Mouse (Mus musculus) heart, adult 8-10 months (tissue): ENCODE results near the gene Cep128. TPM values are rescaled to one million over a fixed set of nuclear protein-coding genes. Genes with fewer than 3 reads are reported as not detected.
"Not testable (repeated sequence)": the region's sequence is repeated elsewhere in the genome, so short reads cannot be mapped to it uniquely, and the experiment has no call there.

ENCODE experiments used
- DNase-seq: peaks from one replicate; pipeline ENCODE4 v3.0.0; 2022; ENCODE audit warnings: low spot score
- total RNA-seq, 4 experiments: library from RNA; stranded (reverse); gene quantifications; 2 replicates each; pipeline ENCODE4 v1.2.4; 2022

Cep128 gene
- total RNA-seq, 4 experiments from 2014 or later = 11.5 to 16.4 (median 12.4) TPM

DNA sequence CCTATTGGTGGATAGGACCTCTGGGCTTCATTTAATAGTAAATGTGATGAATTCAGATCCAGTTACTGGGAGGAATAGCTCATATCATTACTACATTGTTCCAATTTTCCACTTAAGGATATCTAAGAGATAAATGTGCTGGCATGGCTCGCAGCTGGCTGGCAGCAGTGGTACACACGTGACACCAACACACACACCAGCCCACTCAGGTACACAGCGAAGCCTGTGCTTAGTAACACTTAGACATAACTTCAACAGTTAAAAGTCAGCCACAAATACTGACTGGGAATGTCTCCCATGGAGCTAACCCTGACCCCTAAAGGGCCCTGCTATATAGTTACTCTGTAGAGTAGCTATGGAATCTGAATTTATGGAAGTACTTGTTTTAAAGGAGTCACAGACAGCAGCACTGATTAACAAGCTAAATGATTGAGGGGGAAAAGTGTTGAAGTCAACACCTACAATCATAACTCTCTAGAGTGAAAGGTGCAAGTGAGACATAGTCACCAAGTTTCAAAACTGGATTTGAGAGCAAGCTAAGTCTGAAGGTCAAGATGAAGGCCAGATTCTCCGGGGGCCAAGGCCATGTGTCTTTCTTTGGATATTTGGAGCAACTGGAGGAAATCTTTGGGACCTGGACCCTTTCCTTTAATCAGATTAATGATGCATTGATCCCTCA is 320.7 kb downstream of the Cep128 start:
- peak; percentile 27 for DNase-seq

- DNase-seq = no peak
Measured at GRCm38 (mm10) chr12:91062681-91063080, 321.5 kb downstream of the Cep128 start.

GRCm38 (mm10) chr12:91059704-91060318 is 324.4 kb downstream of the Cep128 start:
- no peak for DNase-seq

DNA sequence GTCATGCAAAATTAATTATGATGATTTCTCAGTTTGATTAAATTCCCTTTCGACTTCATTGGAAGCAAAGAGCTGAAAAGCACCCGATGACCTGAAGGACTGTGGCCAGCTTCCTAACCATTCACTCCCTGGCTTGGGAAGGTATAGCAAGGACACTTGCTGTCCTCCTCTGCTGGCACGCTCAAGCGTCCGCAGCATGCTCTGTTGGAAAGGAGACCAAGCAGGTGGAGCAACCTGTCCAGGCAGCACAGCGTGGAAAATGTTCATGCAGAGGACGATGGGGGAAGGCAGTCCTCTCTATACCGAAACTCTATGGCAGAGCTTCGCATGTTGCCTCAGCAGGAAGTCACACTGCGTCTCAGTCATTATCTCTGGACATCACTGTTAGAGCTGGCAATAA is 327.3 kb downstream of the Cep128 start:
- no peak for DNase-seq

DNA sequence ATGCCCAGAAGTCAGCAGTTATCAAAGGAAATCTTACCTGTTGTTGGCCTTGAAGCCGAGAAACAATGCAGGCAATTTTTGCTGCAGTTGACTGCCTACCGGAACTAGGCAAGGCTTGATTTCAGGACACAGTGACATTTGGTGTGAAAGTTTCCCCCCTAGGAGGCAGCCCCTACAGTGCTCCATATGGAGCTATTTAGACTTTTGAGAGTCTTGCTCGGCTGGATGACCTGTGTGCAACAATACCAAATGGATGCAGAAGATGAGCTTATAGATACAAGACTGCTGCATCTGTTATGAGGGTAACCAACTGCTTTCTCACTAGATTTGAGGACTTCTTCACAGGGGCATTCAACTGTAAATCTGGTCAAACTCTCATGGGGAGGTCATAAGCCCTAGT is 331.9 kb downstream of the Cep128 start:
- no peak for DNase-seq

DNA sequence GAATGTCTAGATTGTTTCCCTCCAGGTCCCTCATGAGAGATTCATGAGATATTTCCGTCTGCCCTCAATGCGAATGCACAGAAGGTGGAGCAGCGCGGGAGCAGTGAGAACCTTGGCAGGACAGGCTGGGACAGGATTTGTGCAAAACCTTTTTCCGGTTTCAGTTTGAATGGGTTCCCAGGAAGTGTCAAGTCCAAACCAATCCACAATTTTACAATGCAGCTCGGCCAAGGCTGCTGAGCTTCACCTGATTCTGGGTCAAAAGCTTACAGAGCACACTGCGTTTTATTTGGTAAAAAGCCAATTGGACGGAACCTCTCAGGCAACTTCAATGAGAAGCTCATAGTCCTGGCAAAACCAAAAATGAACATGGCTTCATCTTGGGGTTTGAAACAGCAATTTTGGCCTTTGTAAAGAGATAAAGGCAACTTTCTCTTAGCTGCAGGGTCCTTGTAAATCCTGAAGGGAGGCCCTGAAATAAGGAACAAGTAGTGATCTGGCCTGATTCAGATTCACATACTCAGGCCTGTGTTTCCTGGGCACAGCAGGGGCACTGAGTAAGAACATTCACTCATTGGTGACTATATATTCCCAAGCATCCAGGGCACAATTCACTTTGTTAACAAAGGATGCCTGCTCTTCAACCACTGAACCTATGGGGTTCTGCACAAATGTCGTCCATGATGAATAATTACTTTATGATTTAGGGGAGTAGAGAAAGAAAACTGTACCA is 333.4 kb downstream of the Cep128 start:
- DNase-seq = peak; percentile 46

DNA sequence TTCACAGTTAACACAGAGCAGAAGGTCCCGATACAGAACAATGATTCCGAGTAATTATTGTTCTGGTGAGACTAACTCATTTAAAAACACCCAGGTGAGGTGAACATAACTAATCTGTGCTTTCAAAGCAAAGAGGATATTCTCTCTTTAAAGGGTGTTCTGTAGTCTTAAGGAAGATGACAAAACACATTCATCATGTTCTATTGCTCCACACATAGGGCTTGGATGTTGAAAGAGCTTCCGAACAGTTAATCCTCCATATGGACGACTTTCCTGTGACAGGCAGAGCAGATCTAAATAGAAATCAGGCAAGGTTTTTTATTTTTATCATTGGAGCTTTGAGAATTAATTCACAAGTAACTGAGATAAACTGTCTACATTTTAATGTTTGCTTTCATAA is 342.8 kb downstream of the Cep128 start:
- no peak for DNase-seq

GRCm38 (mm10) chr12:91040267-91040905 is 343.8 kb downstream of the Cep128 start:
- DNase-seq = peak; percentile 22

- no peak for DNase-seq
Measured at GRCm38 (mm10) chr12:91029116-91029515, 355.1 kb downstream of the Cep128 start.

GRCm38 (mm10) chr12:91027681-91028080 is 356.5 kb downstream of the Cep128 start:
- peak; percentile 24 for DNase-seq

DNA sequence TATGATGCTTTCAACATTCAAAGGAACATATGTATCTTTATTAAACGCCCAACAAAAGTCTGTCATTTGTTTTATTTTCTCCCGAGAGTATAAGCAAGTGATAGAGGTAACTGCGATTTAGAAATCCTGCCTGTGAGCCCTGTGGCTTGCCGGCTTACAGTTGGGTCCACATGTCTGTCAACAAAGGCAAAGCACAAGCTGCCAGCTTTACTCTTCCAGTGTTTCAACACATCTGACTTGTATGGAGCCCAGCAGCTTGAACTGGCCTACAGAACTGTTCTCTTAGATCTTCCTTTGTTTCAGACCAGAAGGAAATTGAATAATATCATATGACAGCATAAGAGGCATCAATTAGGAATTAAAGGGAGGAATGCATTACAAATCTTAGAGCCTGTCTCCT is 357.1 kb downstream of the Cep128 start:
- no peak for DNase-seq

- DNase-seq = no peak
Measured at GRCm38 (mm10) chr12:91015075-91015474, 369.1 kb downstream of the Cep128 start.

- no peak for DNase-seq
Measured at GRCm38 (mm10) chr12:91013043-91013442, 371.2 kb downstream of the Cep128 start.

- no peak for DNase-seq
Measured at GRCm38 (mm10) chr12:91012184-91012583, 372.0 kb downstream of the Cep128 start.

GRCm38 (mm10) chr12:91008736-91009135 is 375.5 kb downstream of the Cep128 start:
- DNase-seq = no peak

- DNase-seq = no peak
Measured at GRCm38 (mm10) chr12:91008170-91008569, 376.0 kb downstream of the Cep128 start.

GRCm38 (mm10) chr12:90997539-90997938 is 386.7 kb downstream of the Cep128 start:
- no peak for DNase-seq

DNA sequence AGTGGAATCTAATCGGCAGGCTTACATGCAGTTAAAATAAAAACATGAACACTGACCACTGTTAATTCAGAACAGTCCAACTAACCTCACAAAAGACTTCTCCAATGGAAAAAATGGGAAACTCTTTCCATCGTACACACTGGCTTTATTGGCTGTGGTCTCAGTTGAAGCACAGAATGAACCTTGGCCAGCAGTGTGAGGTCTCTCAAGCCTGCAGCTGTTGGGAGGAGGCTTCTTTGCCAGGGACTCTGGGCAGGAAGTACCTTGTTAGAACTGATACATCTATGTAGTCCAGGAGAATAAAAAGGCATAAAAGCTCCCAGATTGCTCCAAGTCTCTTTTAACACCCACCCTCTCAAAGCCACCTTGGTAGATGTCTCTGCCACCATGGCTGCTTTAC is 390.9 kb downstream of the Cep128 start:
- no peak for DNase-seq

DNA sequence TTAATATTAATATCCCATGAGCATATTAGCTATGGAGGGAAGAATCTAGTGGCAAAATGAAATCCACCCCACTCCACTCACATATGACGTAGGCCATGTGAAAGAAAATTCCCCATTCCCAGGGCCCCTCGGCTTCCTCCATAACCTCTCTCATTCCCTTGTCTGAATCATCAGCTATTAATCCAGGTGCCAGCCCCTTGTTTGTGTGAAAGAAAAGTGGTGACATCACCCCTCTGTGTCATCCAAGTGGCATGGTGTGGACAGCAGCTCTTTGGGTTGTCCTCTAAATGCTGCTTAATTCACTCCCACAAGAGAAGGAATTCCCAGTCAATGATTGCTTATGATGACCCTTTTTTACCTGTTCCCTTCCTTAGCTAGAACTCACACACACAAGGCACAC is 396.4 kb downstream of the Cep128 start:
- no peak for DNase-seq

- DNase-seq = no peak
Measured at GRCm38 (mm10) chr12:90987259-90987658, 396.9 kb downstream of the Cep128 start.

DNA sequence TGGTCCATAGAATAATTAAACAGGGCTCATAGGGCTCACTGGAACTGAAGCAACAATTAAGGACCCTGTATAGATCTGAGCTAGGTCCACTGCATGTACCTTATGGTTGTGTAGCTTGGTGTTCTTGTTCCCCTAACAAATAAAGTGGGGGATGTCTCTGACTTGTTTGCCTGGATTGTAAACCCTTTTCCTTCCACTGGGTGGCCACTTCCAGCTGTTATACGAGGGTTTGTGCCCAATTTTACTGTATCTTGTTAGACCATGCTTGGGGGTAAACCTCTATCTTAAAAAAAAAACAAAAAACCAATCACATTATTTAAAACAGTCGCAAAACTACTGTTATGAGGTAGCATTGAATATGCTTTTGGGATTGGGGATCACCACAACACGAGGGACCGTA is 402.2 kb downstream of the Cep128 start:
- no peak for DNase-seq

DNA sequence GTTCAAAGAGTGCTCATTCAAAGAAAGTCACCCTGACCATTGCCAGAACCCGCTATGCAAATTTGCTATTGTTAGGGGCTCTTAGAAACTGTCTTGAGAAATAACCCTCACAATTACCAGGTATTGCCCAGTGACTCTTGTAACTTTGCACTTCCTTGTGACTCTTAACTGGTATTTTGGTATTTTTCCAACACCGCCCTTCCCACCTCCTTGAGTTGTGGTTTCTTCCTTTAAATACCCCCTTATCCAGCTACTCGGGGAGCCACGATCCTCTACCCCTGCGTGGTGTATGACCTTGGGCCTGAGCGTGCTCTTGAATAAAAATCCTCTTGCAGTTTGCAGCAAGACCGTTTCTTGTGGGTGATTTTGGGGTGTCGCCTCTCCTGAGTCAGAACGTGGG is 407.8 kb downstream of the Cep128 start:
- DNase-seq = not testable (repeated sequence)
